Mouse (Mus musculus): ENCODE results near the gene Ttc26.

Ttc26 gene

DNA sequence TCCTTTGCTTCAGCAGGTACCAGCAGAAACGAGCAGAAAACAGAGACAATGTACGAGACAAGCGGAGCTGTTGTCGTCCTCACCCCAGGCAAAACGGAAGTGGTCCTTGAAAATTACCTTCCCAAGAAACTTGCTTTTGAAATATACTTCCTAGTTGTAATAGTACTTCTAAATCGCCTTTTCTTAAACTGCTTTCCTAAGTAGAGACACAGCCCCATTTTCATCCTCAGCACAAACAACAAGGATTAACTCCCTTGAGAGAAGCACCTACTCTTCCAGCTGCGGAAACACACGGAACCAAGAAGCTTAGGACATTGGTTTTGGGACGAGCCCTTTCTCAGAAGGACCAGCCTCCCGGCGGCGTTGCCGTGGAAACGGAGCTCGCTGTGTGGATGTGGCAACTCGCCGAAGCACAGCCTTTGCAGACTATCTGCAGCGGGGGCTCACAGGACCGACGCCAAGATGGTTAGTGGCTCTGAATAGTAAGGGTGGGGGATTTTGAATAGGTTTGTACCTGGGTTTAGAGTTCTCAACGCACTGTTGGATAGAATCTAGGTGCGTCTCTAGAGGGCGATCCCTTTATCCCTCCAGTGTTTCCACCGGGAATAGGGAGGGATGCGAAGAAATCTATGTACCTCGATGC, at the start of gene Ttc26:
TSS of gene Ttc26 (plus strand) at position 341 of the 643 bp plus-strand sequence.
- DNase-seq (ENCODE audit: low spot score in 2 of 2) = peak; percentile 77 to 89

DNA sequence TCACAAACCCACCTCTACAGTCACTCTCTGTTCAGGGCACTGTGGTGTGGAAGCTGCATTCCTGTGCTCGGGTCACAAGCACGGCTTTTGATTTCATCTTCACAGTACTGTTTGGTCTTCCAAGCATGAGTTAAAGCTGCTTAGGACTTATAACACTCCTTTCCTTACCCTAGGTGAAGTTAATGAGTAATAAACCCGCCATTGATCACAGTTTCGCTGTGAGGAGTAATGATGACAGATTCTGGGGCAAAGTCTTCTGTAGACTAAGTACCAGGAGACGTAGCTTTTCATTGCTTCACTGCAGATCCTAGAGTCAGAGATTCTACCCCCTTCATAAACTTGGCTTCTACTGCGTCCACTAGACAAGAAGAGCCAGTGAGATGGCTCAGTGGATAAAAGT, 46.0 kb upstream of the Ttc26 start:
- no peak for DNase-seq (ENCODE audit: low spot score in 2 of 2)

- no peak for DNase-seq (ENCODE audit: low spot score in 2 of 2)
Observed at GRCm38 (mm10) chr6:38337166-38337705, 44.0 kb upstream of the Ttc26 start.

DNA sequence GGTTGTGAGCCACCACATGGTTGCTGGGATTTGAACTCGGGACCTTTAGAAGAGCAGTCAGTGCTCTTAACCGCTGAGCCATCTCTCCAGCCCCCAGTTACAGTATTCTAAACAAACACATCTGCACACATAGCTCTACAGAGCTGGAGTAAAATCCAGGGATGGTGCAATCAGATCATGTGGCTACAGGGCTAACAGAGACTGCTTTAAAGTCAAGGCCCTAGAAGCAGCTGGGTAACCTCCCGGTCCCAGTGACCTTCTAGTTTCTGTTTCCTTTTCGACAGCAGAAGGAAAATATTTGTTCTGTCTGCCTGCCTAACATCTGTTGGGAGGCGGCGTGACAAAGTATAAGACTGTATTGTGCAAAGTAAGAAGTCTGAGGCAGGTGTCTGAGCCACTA, 43.3 kb upstream of the Ttc26 start:
- DNase-seq (ENCODE audit: low spot score in 2 of 2) = no peak

GRCm38 (mm10) chr6:38339078-38339477, 42.2 kb upstream of the Ttc26 start:
- no peak for DNase-seq (ENCODE audit: low spot score in 2 of 2)

- DNase-seq (ENCODE audit: low spot score in 2 of 2) = no peak
Observed at GRCm38 (mm10) chr6:38341751-38342665, 39.3 kb upstream of the Ttc26 start.

GRCm38 (mm10) chr6:38342666-38342992, 38.6 kb upstream of the Ttc26 start:
- no peak for DNase-seq (ENCODE audit: low spot score in 2 of 2)

GRCm38 (mm10) chr6:38343581-38343980, 37.7 kb upstream of the Ttc26 start:
- DNase-seq (ENCODE audit: low spot score in 2 of 2) = no peak

GRCm38 (mm10) chr6:38344006-38344670, 37.1 kb upstream of the Ttc26 start:
- DNase-seq (ENCODE audit: low spot score in 2 of 2) = no peak

DNA sequence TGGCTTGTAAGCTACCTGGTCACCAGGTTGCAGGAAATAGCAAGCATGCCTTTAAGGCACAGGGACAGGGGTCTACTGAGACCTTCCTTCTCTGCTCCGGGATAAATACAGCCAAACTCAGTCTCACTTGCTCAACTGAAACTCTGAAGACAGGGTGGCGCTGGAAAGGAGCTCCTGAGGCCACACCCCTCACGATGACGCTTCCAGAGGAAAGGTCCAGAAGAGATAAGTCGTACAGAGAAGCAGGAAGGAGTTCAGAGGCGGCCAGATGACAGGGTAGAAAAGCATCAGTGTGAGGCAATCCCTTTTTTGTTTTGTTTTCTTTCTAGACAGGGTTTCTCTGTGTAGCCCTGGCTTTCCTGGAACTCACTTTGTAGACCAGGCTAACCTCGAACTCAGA, 35.5 kb upstream of the Ttc26 start:
- no peak for DNase-seq (ENCODE audit: low spot score in 2 of 2)

- DNase-seq (ENCODE audit: low spot score in 2 of 2) = no peak
Observed at GRCm38 (mm10) chr6:38347875-38348274, 33.4 kb upstream of the Ttc26 start.

GRCm38 (mm10) chr6:38348811-38349453, 32.3 kb upstream of the Ttc26 start:
- DNase-seq (ENCODE audit: low spot score in 2 of 2) = no peak

DNA sequence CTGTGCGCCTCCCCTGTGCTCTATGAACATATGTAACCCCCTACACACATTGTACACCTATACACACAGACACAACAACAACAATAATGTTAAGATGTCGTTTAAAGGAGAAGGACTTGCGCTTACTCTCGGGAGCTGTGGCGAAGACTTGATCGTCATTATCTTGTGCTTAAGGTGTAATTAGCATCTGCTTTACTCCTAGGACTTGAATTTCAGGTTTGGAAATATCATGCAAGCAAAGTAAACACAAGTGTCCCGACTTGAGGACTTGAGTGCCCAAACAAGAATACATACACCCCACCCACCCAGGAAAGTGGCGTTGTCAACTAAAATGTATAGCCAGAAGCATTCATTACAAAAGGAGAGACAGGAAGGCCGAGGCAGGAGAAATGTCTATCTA, 31.5 kb upstream of the Ttc26 start:
- DNase-seq (ENCODE audit: low spot score in 2 of 2) = no peak

- no peak for DNase-seq (ENCODE audit: low spot score in 2 of 2)
Observed at GRCm38 (mm10) chr6:38351930-38352329, 29.3 kb upstream of the Ttc26 start.

DNA sequence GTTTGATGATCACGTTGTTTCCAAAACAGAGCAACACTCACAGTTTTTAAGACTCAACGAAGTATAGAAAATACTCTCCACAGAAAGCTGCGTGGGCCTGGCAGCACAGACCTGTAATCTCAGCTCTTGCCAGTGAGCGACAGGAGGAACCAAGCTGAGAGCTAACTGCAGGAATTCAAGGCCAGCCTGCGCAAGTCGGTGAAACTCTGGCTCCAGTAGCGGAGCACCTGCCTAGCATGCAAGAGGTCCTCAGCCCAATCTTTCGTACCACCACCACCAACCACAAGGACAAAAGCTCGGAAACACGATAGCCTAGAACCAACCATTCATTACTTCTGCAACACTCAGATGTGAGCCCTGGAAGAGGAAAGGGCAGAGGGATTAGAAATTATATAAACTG, 28.8 kb upstream of the Ttc26 start:
- no peak for DNase-seq (ENCODE audit: low spot score in 2 of 2)

DNA sequence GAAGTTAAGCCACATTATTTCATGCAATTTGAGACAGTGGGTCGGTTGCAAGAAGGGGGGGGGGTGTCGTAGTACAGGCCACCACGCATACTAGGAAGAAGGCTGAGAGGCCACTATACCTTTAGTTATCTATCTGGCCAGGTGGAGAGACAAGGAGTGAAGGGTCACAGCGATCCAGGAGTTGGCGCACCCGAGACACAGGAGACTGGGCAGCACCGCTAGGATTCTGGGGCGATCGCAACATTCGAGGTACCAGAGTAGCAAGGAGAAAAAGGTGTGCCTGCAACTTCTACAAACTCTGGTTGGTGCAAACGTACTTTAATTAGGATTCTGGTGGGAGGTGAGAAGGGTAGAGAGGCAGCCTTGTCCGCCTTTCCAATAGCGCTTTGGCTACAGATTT, 28.1 kb upstream of the Ttc26 start:
- no peak for DNase-seq (ENCODE audit: low spot score in 2 of 2)

- DNase-seq (ENCODE audit: low spot score in 2 of 2) = peak in 1 of 2 experiments; percentile 23
Observed at GRCm38 (mm10) chr6:38353811-38354722, 27.2 kb upstream of the Ttc26 start, which contains the start of gene Zc3hav1. Gene Zc3hav1, minus strand, starts transcription at chr6:38354603.

- no peak for DNase-seq (ENCODE audit: low spot score in 2 of 2)
Observed at GRCm38 (mm10) chr6:38354723-38355353, 26.4 kb upstream of the Ttc26 start.

GRCm38 (mm10) chr6:38355354-38355823, 25.9 kb upstream of the Ttc26 start:
- DNase-seq (ENCODE audit: low spot score in 2 of 2) = no peak

DNA sequence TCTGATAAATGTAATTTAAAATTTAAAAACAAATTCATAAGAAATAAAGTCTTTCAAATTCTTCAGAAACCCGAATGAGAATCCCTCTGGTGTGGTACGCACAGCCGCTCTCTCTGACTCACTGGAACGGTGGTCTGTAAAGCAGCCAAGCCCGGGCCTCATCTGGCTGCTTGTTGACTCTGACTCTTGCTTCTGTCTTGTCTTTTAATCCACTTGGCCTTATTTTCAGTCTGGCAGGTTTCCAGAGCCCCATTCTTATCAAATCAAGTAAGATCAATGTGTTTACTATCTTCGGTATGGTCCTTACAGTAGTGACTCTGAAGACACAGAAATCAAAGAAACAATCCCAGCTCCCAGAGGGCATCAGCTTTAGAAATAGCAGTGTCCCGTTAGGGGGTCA, 25.4 kb upstream of the Ttc26 start:
- no peak for DNase-seq (ENCODE audit: low spot score in 2 of 2)
